Mouse (Mus musculus) left cerebral cortex, postnatal 25 days (tissue): Measurements from ENCODE around the gene Nprl2. TPM values are rescaled to one million over a fixed set of nuclear protein-coding genes. Genes with fewer than 3 reads are reported as not detected.
A peak's percentile ranks its signal among the peaks of the same experiment; 100 is the strongest.
"Not testable (repeated sequence)": the region's sequence is repeated elsewhere in the genome, so short reads cannot be mapped to it uniquely, and the experiment has no call there.

Experiments
- DNase-seq, 2 experiments: peaks; one replicate each; pipeline ENCODE4 v3.0.0; 2022; ENCODE audit warnings: low spot score in 2 of 2, mixed read lengths in 1 of 2
- intact Hi-C: fragments of 180-260 bp; cut with DNase I; formaldehyde crosslinking; loops from one replicate; pipeline ENCODE4 v1.15.1; 2025
- total RNA-seq, 2 experiments: library from RNA; stranded (reverse); gene quantifications; 2 replicates each; pipeline ENCODE4 v1.2.3; 2021

The Nprl2 gene
- total RNA-seq, 2 experiments from 2014 or later: 40.4 to 41.7 TPM

GRCm38 (mm10) chr9:107571534-107572326 lies 29.7 kb downstream of the Nprl2 start:
- intact Hi-C loops: no loop called here
- DNase-seq: no peak

- no peak for DNase-seq
- intact Hi-C loops: no loop called here
Observed at GRCm38 (mm10) chr9:107572327-107572662, 30.3 kb downstream of the Nprl2 start.

DNA sequence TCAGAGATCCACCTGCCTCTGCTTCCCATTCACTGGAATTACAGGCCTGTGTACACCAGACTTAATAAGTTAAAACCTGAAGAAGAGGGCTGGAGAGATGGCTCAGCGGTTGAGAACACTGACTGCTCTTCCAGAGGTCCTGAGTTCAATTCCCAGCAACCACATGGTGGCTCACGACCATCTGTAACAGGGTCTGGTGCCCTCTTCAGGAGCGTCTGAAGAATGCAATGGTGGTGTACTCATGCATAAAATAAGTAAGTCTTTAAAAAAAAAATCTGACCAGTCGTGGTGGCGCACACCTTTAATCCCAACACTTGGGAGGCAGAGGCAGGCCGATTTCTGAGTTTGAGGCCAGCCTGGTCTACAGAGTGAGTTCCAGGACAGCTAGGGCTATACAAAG lies 31.7 kb downstream of the Nprl2 start:
- intact Hi-C loops, DNase-seq: not testable (repeated sequence)

GRCm38 (mm10) chr9:107575579-107576356 lies 33.7 kb downstream of the Nprl2 start:
- DNase-seq: no peak
- intact Hi-C loops: no loop called here

DNA sequence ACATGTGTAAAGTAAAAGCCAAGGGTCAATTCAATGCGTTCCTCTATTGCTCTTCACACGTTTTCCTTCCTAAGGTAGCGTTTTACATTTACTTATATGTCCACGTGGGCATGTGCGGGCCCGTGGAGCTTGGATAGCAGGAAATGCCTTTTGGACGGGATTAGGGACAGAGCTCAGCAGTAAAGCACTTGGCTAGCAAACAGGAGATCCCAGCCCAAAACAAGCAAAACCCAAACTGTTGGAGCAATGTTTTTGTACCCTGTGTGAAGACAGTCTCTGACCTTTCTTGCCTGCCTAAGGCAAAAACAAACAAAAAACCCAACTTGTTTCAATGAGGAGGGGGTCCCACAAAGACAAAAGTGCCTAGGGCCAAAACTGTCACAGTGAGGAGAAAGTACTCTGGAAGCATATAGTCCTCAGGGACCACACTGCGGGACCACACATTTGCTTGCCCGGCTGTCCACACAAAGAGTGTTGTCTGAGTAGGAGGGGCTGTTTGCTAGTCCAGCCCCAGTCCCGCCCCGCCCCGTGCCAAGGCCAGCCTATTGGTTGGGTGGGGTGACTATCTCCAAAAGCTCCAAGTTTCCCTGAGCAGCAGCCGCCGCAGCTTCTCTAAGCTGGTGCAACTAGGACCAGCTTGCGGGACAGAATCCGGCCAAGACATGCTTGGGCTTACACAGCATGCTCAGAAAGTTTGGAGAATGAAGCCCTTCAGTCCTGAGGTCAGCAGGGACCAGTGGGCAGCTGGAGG lies 34.5 kb downstream of the Nprl2 start, which contains the start of gene Hyal1:
Hyal1 (plus strand) TSS at position 571 of the 751 bp plus-strand sequence.
- DNase-seq: peak in 1 of 2 experiments; percentile 43
- intact Hi-C loops: no loop called here

DNA sequence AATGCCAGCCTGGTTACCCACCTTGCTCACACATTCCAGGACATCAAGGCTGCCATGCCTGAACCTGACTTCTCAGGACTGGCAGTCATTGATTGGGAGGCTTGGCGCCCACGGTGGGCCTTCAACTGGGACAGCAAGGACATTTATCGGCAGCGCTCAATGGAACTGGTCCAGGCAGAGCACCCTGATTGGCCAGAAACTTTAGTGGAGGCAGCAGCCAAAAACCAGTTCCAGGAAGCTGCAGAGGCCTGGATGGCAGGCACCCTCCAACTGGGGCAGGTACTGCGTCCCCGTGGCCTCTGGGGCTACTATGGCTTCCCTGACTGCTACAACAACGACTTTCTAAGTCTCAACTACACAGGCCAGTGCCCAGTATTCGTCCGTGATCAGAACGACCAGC lies 35.8 kb downstream of the Nprl2 start:
- DNase-seq: no peak
- intact Hi-C loops: no loop called here

DNA sequence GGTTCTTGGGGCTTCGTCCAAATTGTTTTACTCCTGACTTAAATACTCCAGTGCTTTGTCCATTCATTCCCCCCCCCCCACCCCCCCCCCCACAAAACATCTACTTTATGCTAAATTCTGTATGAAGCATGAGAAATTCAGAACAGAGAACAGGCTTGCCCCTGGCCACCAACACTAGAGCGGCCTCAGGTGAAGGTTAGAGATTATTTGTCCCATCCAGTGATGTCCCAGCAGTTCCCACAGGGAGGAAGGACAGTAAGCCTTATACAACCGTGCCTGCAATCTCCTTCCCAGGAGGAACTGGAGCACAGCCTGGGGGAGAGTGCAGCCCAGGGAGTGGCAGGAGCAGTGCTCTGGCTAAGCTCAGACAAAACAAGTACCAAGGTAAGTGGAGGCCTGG lies 36.6 kb downstream of the Nprl2 start, which contains the start of gene Naa80:
Naa80 (plus strand) TSS at position 301 of the 400 bp plus-strand sequence.
- intact Hi-C loops: no loop called here
- no peak for DNase-seq

DNA sequence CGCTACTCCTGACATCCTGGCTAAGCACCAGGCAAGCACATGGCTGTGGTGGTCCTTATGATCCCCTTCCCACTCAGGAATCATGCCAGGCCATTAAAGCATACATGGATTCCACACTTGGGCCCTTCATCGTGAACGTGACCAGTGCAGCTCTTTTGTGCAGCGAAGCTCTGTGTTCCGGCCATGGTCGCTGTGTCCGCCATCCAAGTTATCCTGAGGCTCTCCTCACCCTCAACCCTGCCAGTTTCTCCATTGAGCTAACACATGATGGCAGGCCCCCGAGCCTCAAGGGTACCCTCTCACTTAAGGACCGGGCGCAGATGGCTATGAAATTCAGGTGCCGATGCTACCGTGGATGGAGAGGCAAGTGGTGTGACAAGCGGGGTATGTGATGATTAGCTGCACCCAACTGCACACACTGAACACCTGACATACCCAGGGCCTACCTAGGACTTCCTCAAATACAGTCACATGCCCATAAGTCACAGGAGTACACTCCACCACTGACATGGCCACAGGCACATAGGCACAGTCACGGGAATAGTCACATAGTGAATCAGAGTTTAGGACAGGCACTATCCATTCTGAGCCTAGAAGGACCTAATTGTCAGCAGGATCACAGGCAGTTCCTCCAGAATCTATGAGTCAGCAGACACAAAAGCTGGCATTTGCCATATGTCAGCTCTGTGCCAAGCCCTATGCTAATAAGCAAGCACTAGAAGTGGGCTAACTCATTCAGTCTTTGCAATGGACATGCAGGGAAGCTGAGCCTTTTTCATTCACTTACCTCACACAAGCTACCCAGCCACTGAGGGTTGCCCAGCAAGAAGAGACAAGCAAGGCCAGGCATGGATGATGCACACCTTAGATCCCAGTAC lies 37.2 kb downstream of the Nprl2 start:
- intact Hi-C loops: no loop called here
- no peak for DNase-seq

GRCm38 (mm10) chr9:107580501-107581317 lies 38.7 kb downstream of the Nprl2 start, which contains the start of gene Hyal3:
Gene Hyal3, plus strand, starts transcription at chr9:107580818.
- intact Hi-C loops: no loop called here

GRCm38 (mm10) chr9:107581584-107581983 lies 39.6 kb downstream of the Nprl2 start:
- no peak for DNase-seq
- intact Hi-C loops: no loop called here

More at GRCm38 (mm10) chr9:107580501-107581317, 38.7 kb downstream of the Nprl2 start, which contains the start of gene Hyal3:
- DNase-seq: peak; percentile 89 to 96

DNA sequence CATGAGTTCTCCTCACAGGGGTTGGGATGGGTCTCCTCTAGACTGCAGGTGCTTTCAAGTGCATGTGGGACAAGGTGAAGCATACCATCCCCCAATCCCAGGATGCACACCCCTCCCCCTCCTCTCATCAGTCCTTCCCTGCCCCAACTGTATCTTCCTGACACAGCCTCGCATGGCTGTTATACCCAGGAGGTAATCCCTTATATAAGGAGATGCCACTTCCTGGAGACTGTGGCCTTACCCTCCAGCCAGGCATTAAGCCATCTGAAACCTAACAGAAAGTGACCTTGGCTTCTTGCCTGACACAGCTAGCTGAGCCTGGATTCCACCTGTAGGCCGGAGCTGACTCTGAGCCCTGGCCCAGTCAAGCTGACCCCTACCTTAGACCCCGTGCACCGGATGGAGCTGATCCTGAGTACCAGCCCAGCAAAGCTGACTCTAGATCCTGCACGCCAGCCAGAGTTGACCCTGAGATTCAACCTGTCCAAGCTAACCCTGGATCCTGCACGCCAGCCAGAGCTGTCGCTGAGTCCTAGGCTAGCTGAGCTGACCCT lies 40.6 kb downstream of the Nprl2 start:
- DNase-seq: no peak
- intact Hi-C loops: no loop called here

GRCm38 (mm10) chr9:107583174-107583573 lies 41.1 kb downstream of the Nprl2 start:
- intact Hi-C loops: no loop called here
- DNase-seq: no peak

DNA sequence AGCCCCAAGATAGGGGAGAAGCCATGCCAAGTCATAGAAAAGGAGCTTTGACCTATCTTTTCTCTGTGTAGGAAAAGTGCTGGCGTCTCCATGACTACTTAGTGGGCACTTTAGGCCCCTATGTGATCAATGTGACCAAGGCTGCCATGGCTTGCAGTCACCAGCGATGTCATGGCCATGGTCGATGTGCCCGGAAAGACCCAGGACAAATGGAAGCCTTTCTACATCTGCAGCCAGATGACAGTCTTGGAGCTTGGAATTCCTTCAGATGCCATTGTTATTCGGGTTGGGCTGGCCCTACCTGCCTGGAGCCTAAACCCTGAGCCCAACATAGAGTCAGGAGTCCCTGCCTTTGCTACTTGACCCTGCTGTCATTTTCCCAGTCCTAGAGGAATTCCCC lies 44.5 kb downstream of the Nprl2 start:
- intact Hi-C loops: no loop called here
- no peak for DNase-seq

GRCm38 (mm10) chr9:107586974-107587832 lies 45.2 kb downstream of the Nprl2 start, which contains the start of gene Ifrd2:
Gene Ifrd2, plus strand, starts transcription at chr9:107587642.
- intact Hi-C loops: no loop called here
- DNase-seq: peak; percentile 97 to 100

DNA sequence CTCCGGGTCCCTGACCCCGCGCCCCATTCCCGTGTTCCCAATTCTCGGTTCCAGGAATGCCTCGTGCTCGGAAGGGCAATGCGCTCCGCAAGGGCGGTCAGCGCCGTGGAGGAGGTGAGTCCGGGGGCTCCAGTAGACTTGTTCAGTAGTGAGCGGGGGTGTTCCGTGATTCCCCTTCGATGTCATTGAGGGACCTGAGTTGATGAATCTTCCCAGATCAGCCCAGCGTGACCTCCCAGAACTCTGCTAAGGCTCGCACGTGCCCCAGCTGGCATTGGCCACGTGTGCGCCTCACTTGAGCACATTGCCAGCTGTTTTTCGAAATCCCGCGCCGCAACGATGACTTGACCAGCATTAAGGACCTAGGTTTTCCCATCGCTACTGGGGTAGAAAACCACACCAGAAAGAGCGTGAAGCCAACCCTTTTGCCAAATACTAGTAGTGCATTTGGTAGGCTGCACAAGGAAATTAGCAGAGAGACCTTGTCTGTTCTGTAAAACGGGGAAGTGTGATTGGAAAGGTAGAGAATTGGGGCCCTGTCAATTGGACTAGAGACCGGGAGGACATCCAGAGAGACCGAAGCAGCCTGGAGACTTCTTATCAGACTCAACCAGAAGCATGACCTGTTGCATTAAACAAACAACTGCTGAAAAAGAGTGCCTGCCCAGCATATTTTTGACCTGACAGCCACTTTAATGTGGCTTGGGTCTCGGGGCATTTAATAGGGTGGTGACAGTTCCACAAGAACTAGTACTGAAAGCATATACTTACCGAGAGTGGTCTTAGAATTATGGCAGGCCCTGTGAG lies 46.0 kb downstream of the Nprl2 start:
- peak in 1 of 2 experiments; percentile 48 for DNase-seq
- intact Hi-C loops: no loop called here
